Mouse (Mus musculus) T-helper 17 cell (primary cell): Measurements from ENCODE around the gene Rom1.
"Not testable (repeated sequence)": the region's sequence is repeated elsewhere in the genome, so short reads cannot be mapped to it uniquely, and the experiment has no call there.

ENCODE experiments used
- in situ Hi-C, 2 experiments: fragments of 300-600 bp; cut with MboI, MseI; formaldehyde crosslinking; loops; 1 replicate in 1 of 2; 2 replicates in 1 of 2; pipeline ENCODE4 v1.15.1; 2025; ENCODE audit warnings: high pct_unique_total_duplicates in 2 of 2

Rom1 gene

DNA sequence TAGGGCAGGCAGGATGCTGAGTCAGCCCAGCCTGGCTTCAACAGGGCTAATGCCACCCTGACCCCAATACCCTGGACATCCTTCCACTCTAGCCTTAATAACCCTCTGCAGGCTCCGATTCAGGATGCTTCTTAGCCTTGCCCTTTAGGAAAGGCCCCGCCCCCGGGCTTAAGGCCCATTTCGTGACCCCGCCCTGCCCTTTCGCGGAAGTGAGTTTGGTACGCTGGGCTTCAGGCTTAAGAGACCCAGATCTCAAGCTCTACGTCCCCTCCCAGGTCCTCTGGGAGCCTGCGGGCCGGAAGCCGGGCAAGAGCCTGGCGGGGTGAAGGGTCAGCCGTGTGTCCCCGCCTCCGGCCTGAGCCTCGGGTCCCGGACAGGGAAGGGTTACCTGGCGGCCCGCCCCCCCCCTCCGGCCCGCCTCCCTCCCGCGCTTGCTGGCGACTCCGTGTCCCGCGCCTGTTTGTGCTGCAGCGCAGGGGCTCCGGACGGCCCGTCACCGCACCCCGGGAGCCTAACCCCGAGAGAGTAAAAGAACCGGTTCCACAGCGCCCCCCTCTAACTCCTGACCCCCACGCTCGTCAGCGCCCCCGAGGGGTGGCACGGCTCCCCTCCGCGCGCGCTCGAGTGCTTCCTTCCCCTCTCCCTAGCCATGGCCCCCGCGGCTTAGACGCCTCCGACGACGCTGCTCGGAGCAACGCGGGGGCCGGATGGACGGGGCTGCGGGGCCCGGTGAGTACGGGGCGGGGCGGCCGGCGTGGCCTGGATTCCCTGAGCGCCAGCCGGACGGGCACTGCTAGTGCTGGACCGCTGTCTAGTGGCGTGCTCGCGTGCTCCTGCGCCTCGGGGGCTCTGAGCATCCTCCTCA is at the start of gene Rom1, which contains the start of gene Eml3:
TSS of gene Rom1 (minus strand) at position 133 of the 865 bp plus-strand sequence.
TSS of gene Eml3 (plus strand) at position 329 of the 865 bp plus-strand sequence.
- in situ Hi-C loops: no loop called here

DNA sequence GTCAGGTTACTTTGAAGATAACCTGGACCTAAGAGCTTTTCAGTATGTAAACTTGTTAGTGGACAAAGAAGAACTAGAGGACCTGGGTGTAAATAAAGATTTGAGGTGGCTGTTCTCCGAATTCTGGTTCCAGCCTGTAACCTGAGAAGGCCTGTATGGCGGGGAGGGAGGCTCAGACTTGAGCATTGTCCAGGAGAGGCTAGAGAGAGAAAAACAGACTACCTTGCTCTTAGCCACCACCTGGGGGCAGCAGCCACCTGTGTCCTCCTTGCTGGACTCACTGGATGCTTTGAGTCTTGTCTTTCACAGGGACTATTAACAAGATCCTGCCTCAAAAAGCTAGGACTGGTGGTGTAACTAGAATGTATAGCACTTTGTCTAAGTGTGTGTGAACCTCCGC is 47.4 kb upstream of the Rom1 start:
- in situ Hi-C loops: no loop called here

DNA sequence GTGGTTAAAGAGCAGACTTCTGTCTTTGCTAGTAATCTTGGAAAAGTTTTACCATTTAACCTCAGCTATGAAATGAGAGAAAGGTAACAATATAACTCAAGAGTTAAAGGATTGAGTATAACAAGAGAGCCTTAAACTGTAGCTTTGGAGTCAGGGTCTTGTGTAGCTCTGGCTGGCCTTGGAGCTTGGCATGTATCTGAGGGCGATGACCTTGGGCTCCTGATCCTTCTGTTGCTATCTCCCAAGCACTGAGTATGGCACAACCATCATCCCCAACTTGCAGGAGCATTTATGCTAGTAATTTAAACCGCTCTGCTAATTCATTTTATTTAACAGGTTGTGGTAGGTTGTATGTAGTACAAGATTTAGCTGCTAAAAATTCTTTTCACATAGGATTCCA is 46.3 kb upstream of the Rom1 start:
- in situ Hi-C loops: no loop called here

DNA sequence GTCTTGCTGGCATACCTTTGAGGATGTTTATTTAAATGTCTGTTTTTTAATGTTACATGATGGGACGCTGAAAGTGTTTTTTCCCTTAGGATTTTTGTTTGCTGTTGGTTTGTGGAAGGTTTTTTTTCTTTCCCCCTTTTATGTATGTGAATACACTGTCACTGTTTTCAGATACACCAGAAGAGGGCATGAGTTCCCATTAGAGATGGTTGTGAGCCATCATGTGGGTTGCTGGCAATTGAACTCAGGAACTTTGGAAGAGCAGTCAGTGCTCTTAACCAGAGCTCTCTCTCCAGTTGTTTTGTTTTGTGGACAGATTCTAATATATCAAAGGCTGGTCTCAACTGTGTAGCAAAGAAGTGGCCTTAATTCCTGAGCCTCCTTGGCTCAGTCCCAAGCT is 45.5 kb upstream of the Rom1 start:
- in situ Hi-C loops: no loop called here

DNA sequence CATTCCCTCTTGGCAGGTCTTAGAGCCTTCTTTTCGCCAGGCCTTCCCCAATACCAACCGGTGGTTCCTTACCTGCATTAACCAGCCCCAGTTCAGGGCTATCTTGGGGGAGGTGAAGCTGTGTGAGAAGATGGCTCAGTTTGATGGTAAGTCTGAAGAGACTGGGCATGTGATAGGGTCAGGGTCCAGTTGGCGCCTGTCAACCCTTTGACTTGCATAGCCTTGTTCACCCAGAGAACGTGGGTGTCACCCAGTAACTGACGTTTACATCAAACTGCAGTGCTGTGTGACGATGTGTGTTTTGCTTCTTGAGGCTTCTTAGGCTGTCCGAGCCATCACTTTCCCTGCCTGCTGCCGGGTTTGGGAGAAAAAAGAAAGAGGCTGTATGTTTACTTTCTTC is 43.3 kb upstream of the Rom1 start:
- in situ Hi-C loops: not testable (repeated sequence)

DNA sequence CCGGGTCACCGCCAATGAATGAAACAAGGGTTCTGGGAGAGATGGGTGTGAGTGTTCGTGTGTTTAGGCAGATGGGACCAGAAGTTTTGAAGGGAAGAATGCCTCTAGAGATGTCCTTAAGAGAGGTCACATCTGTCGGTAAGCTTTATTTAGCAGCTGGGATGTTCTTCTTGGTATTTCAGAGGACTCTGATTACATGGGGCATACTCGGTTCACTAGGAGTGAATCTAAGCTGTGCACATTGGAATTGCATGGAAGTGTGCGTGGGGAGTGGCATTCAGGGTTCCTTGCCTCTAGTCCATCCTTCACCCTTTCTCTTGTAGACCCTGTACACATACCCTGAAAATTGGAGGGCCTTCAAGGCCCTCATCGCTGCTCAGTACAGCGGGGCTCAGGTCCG is 38.7 kb upstream of the Rom1 start:
- in situ Hi-C loops: no loop called here

DNA sequence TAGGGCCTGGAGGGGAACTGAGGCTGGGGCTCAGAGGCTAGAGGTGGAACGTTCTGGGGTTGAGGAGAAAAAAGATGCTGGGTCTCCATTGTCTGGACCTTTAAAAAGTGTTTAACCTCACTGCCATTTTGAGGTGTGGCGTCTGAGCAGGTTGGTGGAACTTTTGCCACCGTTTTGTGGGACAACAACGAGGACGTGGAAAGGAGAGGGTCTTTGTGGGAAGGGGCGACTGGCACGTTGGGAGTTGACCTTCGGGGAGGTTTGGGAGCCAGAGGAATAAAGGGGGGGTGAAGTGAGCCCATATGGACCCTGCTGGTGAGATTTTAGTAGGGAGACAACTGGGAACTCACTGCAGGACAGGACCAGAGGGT is 38.2 kb upstream of the Rom1 start:
- in situ Hi-C loops: no loop called here

DNA sequence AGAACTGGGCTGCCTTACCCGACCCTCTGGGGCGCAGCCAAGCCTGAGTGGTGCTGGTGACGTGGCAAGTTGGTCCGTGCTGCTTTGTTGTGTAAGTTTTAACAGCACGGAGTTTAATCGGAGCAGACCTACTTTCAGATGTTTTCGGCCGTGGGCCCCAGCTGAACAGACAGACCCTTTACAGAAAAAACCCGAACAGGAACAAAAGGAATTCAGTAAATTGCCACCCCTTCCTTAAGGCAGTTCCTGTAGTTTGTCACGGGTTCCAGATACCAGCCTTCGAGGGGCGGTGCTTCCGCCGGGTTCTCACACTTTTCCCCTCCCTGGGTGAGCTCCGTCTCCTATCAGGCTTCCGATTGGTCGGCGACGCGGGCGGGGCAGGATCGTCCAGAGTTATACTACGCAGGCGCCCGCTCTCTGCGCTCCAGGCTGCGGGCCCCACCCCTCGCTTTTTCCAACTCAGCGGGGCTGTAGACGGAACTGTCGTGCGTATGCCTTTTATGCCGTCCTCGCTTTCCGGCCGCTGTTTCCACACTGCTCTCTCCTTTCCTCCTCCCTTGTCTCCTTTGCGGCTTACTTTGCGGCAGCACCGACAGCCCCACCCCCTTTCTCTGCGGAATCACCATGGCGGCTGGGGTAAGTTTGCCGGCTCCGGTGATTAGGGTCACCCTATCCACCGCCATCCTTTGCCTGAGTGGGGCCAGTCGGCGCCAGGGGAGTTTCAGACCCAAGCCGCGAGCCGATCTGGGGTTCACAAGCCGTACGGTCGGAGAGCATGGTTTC is 37.6 kb upstream of the Rom1 start, which contains the start of gene Eef1g:
TSS of gene Eef1g (plus strand) at position 452 of the 783 bp plus-strand sequence.
- in situ Hi-C loops: no loop called here

DNA sequence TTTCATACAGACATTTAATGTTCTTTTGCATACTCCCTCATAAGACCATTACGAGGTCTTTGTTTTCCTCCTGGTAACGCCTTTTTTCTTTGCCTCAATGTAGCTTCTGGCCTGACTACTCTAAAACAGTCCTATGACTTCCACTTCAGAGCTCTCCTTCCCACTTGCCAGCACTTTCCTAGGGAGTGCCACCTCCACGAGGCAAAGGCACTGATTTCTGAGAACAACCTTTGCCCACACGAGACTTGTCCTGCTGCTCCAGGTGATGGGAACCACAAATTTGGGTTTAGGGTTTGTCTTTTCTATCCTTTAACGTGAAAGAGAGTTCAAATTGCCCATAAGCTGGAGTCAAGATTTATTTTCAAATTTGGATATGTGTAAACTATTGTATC is 37.0 kb upstream of the Rom1 start:
- in situ Hi-C loops: no loop called here

DNA sequence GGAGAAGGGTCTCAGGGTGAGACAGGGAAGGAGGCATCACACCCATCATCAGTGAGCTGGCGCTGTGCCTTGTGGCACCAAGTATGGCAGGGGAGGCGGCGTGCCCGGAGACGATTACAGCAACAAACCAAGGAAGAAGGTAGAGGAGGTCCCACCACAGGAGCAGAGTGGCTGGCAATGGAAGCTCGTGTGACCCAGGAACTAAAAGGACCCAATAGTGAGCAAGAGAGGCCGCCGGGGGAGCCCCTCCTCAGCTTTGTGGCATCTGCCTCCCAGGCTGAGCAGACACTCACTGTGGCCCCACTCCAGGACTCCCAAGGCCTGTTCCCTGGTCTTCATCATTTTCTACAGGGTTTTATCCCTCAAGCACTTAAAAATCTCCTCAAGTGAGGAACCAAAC is 36.6 kb upstream of the Rom1 start:
- in situ Hi-C loops: no loop called here

DNA sequence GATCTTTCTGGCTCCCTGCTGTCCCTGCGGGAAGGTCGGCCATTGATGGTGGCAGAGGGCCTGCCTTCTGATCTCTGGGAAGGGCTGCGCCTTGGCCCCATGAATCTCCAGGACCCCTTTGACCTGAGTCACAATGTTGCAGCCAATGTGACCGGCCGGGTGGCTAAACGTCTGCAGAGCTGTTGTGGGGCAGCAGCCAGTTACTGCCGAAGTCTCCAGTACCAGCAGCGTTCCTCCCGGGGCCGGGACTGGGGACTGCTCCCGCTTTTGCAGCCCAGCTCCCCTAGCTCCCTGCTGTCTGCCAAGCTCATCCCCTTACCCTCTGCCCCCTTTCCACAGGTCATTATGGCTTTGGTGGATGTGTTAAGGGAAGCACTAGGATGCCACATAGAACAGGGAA is 35.9 kb upstream of the Rom1 start:
- in situ Hi-C loops: no loop called here

DNA sequence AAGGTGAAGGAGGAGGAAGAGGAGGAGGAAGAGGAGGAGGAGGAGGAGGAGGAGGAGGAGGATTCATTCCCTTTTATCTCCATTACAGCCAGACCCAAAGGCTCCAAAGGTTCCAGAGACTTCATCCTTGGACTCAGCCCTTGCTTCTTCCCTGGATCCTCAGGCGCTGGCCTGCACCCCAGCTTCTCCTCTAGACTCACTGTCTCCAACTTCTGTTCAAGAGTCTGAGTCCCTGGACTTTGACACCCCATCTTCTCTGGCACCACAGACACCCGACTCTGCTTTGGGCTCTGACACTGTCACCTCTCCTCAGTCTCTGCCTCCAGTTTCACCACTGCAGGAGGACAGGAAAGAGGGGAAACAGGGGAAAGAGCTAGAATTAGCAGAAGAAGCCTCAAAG is 33.1 kb upstream of the Rom1 start:
- in situ Hi-C loops: no loop called here

DNA sequence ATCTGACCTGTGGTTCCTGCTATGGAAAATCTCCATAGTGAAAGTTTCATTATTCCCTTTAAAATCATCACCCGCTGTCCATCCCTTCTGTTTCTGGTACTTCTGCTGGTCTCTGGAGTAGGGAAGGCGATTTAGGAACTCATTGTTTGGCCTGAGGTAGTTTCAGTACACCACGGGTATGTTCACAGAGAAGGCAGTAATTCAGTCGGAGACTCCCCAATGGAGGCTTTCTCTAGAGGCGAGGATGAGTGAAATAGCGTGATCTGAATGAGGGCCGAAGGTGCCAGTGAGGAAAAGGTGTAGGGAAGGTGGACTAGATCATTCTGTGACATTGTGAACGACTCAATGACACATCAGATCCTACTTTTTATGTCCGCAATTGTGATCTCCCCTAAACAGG is 25.0 kb upstream of the Rom1 start:
- in situ Hi-C loops: no loop called here

DNA sequence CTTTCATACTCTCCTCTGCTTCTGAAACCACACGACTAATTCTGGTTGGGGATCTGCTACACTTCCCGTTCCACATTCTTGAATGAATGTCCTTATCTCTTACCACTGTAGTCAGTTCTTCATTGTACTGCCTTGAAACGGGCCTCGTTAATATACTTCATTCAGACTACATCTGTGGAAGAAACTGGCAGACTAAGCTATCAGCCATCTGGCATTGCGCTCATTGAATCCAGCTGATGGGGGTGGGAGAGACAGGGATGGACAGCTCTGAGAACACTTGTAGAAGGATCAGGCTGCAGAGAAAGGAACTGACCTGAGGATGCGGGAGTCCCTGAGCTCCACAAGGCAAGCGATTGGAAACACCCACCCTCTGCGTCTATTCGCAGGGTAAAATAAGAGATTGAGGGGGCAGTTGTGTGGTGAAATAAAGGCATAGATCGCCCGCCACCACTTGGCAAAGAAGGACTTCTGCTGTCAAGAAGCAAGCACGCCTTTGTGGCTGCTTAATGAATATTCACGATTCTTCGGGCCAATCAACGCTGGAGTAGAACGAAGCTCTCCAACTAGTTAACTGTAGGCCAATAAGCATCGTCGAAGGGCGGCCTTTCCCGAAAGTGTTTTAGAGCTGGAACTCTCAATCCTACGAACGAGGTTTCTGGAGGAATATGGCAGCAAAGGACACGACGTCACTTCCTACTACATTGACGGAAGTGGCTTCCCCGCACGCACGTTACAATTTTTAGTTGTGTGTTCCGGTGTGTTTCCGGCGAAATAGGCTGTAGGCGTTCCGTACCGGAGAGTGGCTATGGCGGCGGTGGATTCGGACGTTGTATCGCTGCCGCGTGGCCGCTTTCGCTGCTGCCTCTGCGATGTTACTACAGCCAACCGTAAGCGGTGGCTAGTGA is 24.2 kb upstream of the Rom1 start, which contains the start of gene Tut1:
TSS of gene Tut1 (plus strand) at position 713 of the 905 bp plus-strand sequence.
- in situ Hi-C loops: no loop called here

DNA sequence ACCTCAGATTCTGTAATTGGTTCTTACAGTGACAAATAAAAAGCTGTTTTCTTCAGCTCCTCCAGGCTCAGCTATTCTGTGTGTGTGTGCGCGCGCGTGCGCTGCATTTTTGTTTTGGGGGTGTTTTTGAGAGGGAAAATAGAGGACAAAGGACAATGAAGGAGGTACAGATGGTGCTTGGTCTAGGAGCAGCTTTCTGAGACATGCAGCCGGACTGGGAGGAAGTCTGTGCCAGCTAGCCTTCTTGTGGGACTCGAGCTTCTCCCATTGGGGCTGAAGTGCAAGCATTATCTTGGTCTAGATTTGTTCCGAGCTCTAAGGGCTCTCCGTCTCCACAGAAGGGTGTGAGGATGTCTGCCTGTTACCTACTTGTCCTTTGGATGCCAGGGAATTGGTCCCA is 23.1 kb upstream of the Rom1 start:
- in situ Hi-C loops: no loop called here

DNA sequence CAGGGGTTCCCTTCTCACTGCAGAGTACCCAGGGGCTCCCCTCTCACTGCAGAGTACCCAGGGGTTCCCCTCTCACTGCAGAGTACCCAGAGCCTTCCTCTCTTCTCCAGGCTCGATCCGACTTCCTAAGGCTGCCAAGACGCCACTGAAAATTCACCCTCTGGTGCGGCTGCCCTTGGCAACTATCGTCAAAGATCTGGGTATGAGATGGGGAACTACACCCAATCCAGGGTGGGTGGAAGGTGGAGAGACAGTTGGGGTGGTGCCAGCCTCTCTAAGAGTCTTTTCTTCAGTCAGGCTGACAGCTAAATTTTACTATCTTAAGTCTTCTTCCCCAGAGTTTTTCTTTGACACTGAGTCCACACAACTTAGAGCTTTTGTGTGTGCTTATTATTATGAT is 21.0 kb upstream of the Rom1 start:
- in situ Hi-C loops: no loop called here

DNA sequence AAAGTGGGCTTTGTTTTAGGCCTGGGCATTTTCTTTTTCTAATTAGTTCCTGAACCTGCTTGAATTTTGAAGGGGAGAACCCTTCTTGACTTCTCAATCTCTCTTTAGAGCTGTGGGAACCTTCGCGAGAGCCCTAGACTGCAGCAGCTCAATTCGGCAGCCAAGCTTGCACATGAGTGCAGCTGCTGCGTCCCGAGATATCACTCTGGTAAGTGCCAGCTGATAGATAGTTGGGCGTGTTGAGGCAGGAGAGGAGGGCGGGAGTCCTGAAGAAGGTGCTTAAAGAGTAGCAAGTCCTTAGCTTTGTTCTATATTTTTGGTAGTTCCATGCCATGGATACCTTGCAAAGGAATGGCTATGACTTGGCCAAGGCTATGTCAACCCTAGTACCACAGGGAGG is 17.8 kb upstream of the Rom1 start:
- in situ Hi-C loops: no loop called here

DNA sequence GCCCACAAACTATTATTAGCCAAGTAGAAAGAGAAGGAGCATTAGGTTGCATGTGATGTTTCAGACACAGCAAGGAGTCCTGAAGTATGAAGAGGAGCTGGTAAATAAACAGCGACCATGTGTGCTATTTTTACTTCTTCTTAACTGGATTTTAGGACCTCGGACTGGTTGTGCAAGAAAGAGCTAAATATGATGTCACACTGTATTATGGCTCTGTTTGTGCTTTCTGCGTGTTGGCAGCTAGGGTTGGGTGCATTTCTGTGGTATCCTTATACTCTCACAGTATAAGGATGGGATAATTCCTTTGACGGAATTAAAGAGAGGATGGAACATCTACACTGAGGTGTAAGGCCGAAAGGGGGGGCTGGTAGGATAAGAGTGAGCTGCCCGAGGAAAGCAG is 16.1 kb upstream of the Rom1 start:
- in situ Hi-C loops: no loop called here

DNA sequence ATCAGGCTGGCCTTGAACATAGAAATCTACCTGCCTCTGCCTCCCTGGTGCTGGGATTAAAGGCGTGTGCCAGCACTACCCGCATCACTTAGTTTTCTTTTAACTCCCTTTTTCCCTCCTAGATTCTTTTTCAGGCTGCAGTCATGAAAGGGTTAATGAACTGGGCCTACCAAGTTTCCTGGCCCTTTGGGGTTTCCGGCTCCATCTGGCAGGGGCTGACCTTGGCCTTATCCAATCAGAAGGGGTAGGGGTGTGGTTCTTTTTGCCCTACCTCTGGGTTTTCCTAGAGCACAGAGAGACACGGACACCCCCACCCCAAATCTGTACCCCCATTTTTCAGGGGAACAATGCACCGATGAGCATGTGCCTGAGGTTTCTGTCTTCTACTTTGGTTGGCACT is 15.6 kb upstream of the Rom1 start:
- in situ Hi-C loops: loop anchor here in 1 of 2 experiments (5.0 kb wide), 1 partner anchor 52 kb away; the partner anchor contains the start of gene Ints5

DNA sequence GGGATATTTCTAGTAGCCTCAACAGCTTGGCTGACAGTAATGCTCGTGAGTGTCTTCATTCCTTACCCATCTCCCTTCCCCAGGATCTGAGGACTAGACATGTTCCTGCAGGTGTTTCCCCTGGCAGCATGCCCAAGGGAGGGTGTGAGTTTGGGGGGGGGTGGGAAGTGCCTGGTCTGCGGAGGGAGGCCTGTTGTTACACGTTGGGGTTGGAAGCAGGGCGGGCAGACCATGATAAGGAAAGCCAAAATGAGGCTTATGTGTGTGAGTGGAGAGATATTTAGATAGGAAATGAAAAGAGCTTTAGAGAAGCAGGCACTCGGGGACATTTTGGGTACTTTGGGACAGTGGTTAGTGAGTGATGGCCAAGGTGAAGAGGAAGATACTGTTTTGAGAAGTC is 14.9 kb upstream of the Rom1 start:
- in situ Hi-C loops: loop anchor here in 1 of 2 experiments (5.0 kb wide), 1 partner anchor 52 kb away; the partner anchor contains the start of gene Ints5

DNA sequence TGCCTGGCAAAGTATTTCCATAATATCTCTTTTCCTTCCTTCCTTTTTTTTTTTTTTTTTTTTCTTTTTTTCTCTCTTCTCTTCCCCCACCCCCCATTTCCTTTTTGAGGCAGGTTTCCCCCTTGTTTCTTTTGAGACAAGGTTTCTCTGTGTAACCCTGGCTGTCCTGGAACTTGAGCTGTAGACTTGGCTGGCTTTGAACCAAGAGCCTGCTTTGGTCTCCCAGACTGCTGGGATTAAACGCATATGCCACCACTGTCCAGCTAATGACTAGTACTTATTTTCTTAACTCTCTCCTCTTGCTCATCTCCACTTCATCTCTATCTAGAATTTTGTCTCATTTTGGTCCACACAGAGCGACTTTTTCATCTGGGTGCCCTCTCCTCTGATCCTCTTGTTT is 13.9 kb upstream of the Rom1 start:
- in situ Hi-C loops: loop anchor here in 1 of 2 experiments (5.0 kb wide), 1 partner anchor 51 kb away; the partner anchor contains the start of gene Ints5
